Comparison of ENCODE assay signal across 24 mouse cellular contexts in genomic region chr2:129367246-129367645, GRCm38 (mm10). TPM values are rescaled to one million over a fixed set of nuclear protein-coding genes. Genes with fewer than 3 reads are reported as not detected.
"Had no signal": no experiment of that assay in that cellular context is flagged by ENCODE, and none has a peak within 500 bp of the region (broad histone marks: within the 10 kb centered on the region; RNA-seq: fewer than 3 reads in every experiment).

No protein-coding gene starts in this region.

- H3K36me3 ChIP-seq: kidney, embryonic 15.5 days; lung, embryonic 15.5 days; midbrain, embryonic 12.5 days; midbrain, embryonic 15.5 days; neural tube, embryonic 12.5 days; neural tube, embryonic 15.5 days; stomach, embryonic 15.5 days had no signal

- DNase-seq: kidney, adult 11 months; kidney, adult 8-10 months; kidney, postnatal 10 days; kidney, postnatal 36 days; layer of hippocampus, postnatal 36 days; lung, adult 18-20 months; lung, postnatal 14 days; lung, postnatal 4 days; right cerebral cortex, adult 18-20 months; right cerebral cortex, postnatal 14 days; right cerebral cortex, postnatal 4 days; thymus, postnatal 25 days had no signal

- H3K4me3 ChIP-seq: kidney, embryonic 15.5 days; left cerebral cortex, adult 2 months; lung, embryonic 15.5 days; midbrain, embryonic 12.5 days; midbrain, embryonic 15.5 days; neural tube, embryonic 12.5 days; neural tube, embryonic 15.5 days; stomach, embryonic 15.5 days had no signal

- H3K4me1 ChIP-seq: kidney, embryonic 15.5 days; lung, embryonic 15.5 days; midbrain, embryonic 12.5 days; midbrain, embryonic 15.5 days; neural tube, embryonic 12.5 days; neural tube, embryonic 15.5 days; stomach, embryonic 15.5 days had no signal

- H3K27ac ChIP-seq: kidney, embryonic 15.5 days; left cerebral cortex, adult 2 months; liver, embryonic 14.5 days; lung, embryonic 15.5 days; midbrain, embryonic 12.5 days; midbrain, embryonic 15.5 days; neural tube, embryonic 12.5 days; neural tube, embryonic 15.5 days; stomach, embryonic 15.5 days had no signal

- ATAC-seq: midbrain, embryonic 15.5 days had no signal

- H3K27me3 ChIP-seq: kidney, embryonic 15.5 days; lung, embryonic 15.5 days; midbrain, embryonic 12.5 days; midbrain, embryonic 15.5 days; neural tube, embryonic 12.5 days; neural tube, embryonic 15.5 days; stomach, embryonic 15.5 days had no signal

- H3K9me3 ChIP-seq: kidney, embryonic 15.5 days; lung, embryonic 15.5 days; midbrain, embryonic 12.5 days; midbrain, embryonic 15.5 days; neural tube, embryonic 12.5 days; neural tube, embryonic 15.5 days; stomach, embryonic 15.5 days had no signal

RNA-seq across cellular contexts. Expression of gene Il1b, which starts 3.7 kb away (rescaled TPM):
- total RNA-seq: layer of hippocampus, postnatal 10 days; layer of hippocampus, postnatal 36 days; left cerebral cortex, postnatal 10 days had no signal
- polyA plus RNA-seq: kidney, embryonic 15.5 days; lung, embryonic 15.5 days; midbrain, embryonic 12.5 days; midbrain, embryonic 15.5 days; neural tube, embryonic 12.5 days; neural tube, embryonic 15.5 days had no signal

RNA-seq across cellular contexts. Expression of gene Il1a, which starts 57.5 kb away (rescaled TPM):
- polyA plus RNA-seq: limb, embryonic 11.5 days; midbrain, embryonic 12.5 days had no signal
